Comparison of ENCODE assay signal across 30 mouse cellular contexts in genomic region chr10:108525506-108525905, GRCm38 (mm10).
DNase-seq lines count a peak whose midpoint lies in the region; ATAC-seq and TF ChIP-seq lines count a peak whose summit lies in the region.
"Had no signal": no experiment of that assay in that cellular context is flagged by ENCODE, and none has a peak within 500 bp of the region (broad histone marks: within the 10 kb centered on the region; RNA-seq: fewer than 3 reads in every experiment).

No protein-coding gene starts in this region.

- no peaks in the 10 kb centered on the region; the same call in 1 of the 2 replicates for H3K4me1 ChIP-seq in hindbrain, embryonic 14.5 days (replicated peaks; ENCODE audit: control insufficient read depth, insufficient read depth, low read length)
- H3K4me1 ChIP-seq in hindbrain, postnatal 0 days (ENCODE audit: insufficient read depth, low read length), result no peaks in the 10 kb centered on the region
- H3K4me1 ChIP-seq in midbrain, embryonic 10.5 days, result peaks cover 21% of the 10 kb centered on the region
- H3K4me1 ChIP-seq in midbrain, embryonic 13.5 days (replicated peaks), result peaks cover 15% of the 10 kb centered on the region
- H3K4me1 ChIP-seq in midbrain, embryonic 16.5 days (ENCODE audit: control insufficient read depth, insufficient read depth, low read length), result peaks cover 5% of the 10 kb centered on the region
- no peaks in the 10 kb centered on the region for H3K4me1 ChIP-seq in kidney, embryonic 16.5 days (ENCODE audit: insufficient read depth, low read length)
- H3K4me1 ChIP-seq: kidney, embryonic 15.5 days; stomach, embryonic 15.5 days had no signal

- H3K4me2 ChIP-seq in hindbrain, embryonic 14.5 days (replicated peaks), result no peak overlapping the region
- no peak overlapping the region for H3K4me2 ChIP-seq in hindbrain, postnatal 0 days (ENCODE audit: low read depth, low read length)
- no peak overlapping the region for H3K4me2 ChIP-seq in midbrain, embryonic 13.5 days (replicated peaks)
- H3K4me2 ChIP-seq in midbrain, embryonic 16.5 days (ENCODE audit: low read length), result no peak overlapping the region
- H3K4me2 ChIP-seq in kidney, embryonic 16.5 days (replicated peaks; ENCODE audit: low read depth, low read length), result no peak overlapping the region
- H3K4me2 ChIP-seq: embryonic facial prominence, embryonic 15.5 days; heart, embryonic 11.5 days; kidney, embryonic 15.5 days; limb, embryonic 13.5 days; liver, embryonic 11.5 days; lung, embryonic 15.5 days; midbrain, embryonic 12.5 days; neural tube, embryonic 12.5 days; stomach, embryonic 15.5 days had no signal

- H3K9me3 ChIP-seq in hindbrain, embryonic 14.5 days (ENCODE audit: control insufficient read depth, low read length), result no peaks in the 10 kb centered on the region
- no peaks in the 10 kb centered on the region for H3K9me3 ChIP-seq in hindbrain, postnatal 0 days (ENCODE audit: low read length)
- no peaks in the 10 kb centered on the region for H3K9me3 ChIP-seq in midbrain, embryonic 10.5 days (replicated peaks)
- H3K9me3 ChIP-seq in midbrain, embryonic 13.5 days, result no peaks in the 10 kb centered on the region
- no peaks in the 10 kb centered on the region for H3K9me3 ChIP-seq in midbrain, embryonic 16.5 days (replicated peaks; ENCODE audit: control insufficient read depth, low read length, poor library complexity, severe bottlenecking)
- no peaks in the 10 kb centered on the region for H3K9me3 ChIP-seq in kidney, embryonic 16.5 days (ENCODE audit: low read length)
- H3K9me3 ChIP-seq: embryonic facial prominence, embryonic 10.5 days; embryonic facial prominence, embryonic 15.5 days; kidney, embryonic 15.5 days; limb, embryonic 13.5 days; lung, embryonic 15.5 days; midbrain, embryonic 12.5 days; neural tube, embryonic 12.5 days; stomach, embryonic 15.5 days had no signal

- H3K36me3 ChIP-seq in hindbrain, embryonic 14.5 days (replicated peaks; ENCODE audit: control insufficient read depth, insufficient read depth), result no peaks in the 10 kb centered on the region
- H3K36me3 ChIP-seq in hindbrain, postnatal 0 days (ENCODE audit: insufficient read depth, low read length), result no peaks in the 10 kb centered on the region
- no peaks in the 10 kb centered on the region for H3K36me3 ChIP-seq in midbrain, embryonic 10.5 days
- H3K36me3 ChIP-seq in midbrain, embryonic 13.5 days, result no peaks in the 10 kb centered on the region
- no peaks in the 10 kb centered on the region for H3K36me3 ChIP-seq in midbrain, embryonic 16.5 days (ENCODE audit: control insufficient read depth, insufficient read depth, low read length)
- H3K36me3 ChIP-seq in kidney, embryonic 16.5 days (ENCODE audit: insufficient read depth, low read length), result no peaks in the 10 kb centered on the region
- H3K36me3 ChIP-seq: embryonic facial prominence, embryonic 10.5 days; embryonic facial prominence, embryonic 15.5 days; kidney, embryonic 15.5 days; limb, embryonic 13.5 days; lung, embryonic 15.5 days; midbrain, embryonic 12.5 days; neural tube, embryonic 12.5 days; stomach, embryonic 15.5 days had no signal

- H3K27ac ChIP-seq in hindbrain, embryonic 14.5 days, result peak overlapping the region; percentile 43; the same call in 1 of the 2 replicates
- no peak overlapping the region for H3K27ac ChIP-seq in hindbrain, postnatal 0 days
- peak overlapping the region; percentile 23; the same call in 1 of the 2 replicates for H3K27ac ChIP-seq in midbrain, embryonic 10.5 days (replicated peaks)
- no peak overlapping the region; the same call in 1 of the 2 replicates for H3K27ac ChIP-seq in midbrain, embryonic 13.5 days
- no peak overlapping the region for H3K27ac ChIP-seq in midbrain, embryonic 16.5 days (ENCODE audit: low read length)
- no peak overlapping the region for H3K27ac ChIP-seq in kidney, embryonic 16.5 days (ENCODE audit: low read length)
- H3K27ac ChIP-seq: embryonic facial prominence, embryonic 10.5 days; embryonic facial prominence, embryonic 15.5 days; gastrocnemius, adult 2 months; kidney, embryonic 15.5 days; limb, embryonic 13.5 days; lung, embryonic 15.5 days; neural tube, embryonic 12.5 days; stomach, embryonic 15.5 days had no signal

- no peaks in the 10 kb centered on the region for H3K27me3 ChIP-seq in hindbrain, embryonic 14.5 days (ENCODE audit: control insufficient read depth, insufficient read depth, low read length)
- H3K27me3 ChIP-seq in hindbrain, postnatal 0 days (ENCODE audit: insufficient read depth, low read length), result no peaks in the 10 kb centered on the region
- H3K27me3 ChIP-seq in midbrain, embryonic 10.5 days (ENCODE audit: low read depth, poor library complexity, severe bottlenecking), result peaks cover 31% of the 10 kb centered on the region
- H3K27me3 ChIP-seq in midbrain, embryonic 13.5 days, result no peaks in the 10 kb centered on the region
- H3K27me3 ChIP-seq in midbrain, embryonic 16.5 days (ENCODE audit: control insufficient read depth, insufficient read depth, low read depth, low read length), result no peaks in the 10 kb centered on the region
- no peaks in the 10 kb centered on the region for H3K27me3 ChIP-seq in kidney, embryonic 16.5 days (ENCODE audit: insufficient read depth, low read length)
- H3K27me3 ChIP-seq: embryonic facial prominence, embryonic 15.5 days; kidney, embryonic 15.5 days; limb, embryonic 13.5 days; lung, embryonic 15.5 days; midbrain, embryonic 12.5 days; neural tube, embryonic 12.5 days; stomach, embryonic 15.5 days had no signal

- no peak overlapping the region for H3K4me3 ChIP-seq in hindbrain, embryonic 14.5 days (replicated peaks; ENCODE audit: low read length)
- no peak overlapping the region for H3K4me3 ChIP-seq in hindbrain, postnatal 0 days (ENCODE audit: low read length)
- H3K4me3 ChIP-seq in midbrain, embryonic 10.5 days, result no peak overlapping the region
- H3K4me3 ChIP-seq in midbrain, embryonic 13.5 days (replicated peaks), result no peak overlapping the region
- no peak overlapping the region for H3K4me3 ChIP-seq in midbrain, embryonic 16.5 days (ENCODE audit: low read depth, low read length)
- no peak overlapping the region for H3K4me3 ChIP-seq in kidney, embryonic 16.5 days (ENCODE audit: low read length)
- H3K4me3 ChIP-seq: embryonic facial prominence, embryonic 10.5 days; embryonic facial prominence, embryonic 15.5 days; gastrocnemius, adult 2 months; kidney, embryonic 15.5 days; left cerebral cortex, adult 2 months; limb, embryonic 13.5 days; lung, embryonic 15.5 days; midbrain, embryonic 12.5 days; myocyte; neural tube, embryonic 12.5 days; stomach, embryonic 15.5 days had no signal

- no peak overlapping the region for H3K9ac ChIP-seq in hindbrain, embryonic 14.5 days
- no peak overlapping the region for H3K9ac ChIP-seq in hindbrain, postnatal 0 days (replicated peaks; ENCODE audit: low read length)
- no peak overlapping the region for H3K9ac ChIP-seq in midbrain, embryonic 13.5 days (replicated peaks)
- H3K9ac ChIP-seq in midbrain, embryonic 16.5 days (ENCODE audit: low read depth, low read length), result no peak overlapping the region
- no peak overlapping the region for H3K9ac ChIP-seq in kidney, embryonic 16.5 days (replicated peaks; ENCODE audit: low read length)
- H3K9ac ChIP-seq: embryonic facial prominence, embryonic 15.5 days; kidney, embryonic 15.5 days; limb, embryonic 13.5 days; lung, embryonic 15.5 days; midbrain, embryonic 12.5 days; neural tube, embryonic 12.5 days; stomach, embryonic 15.5 days had no signal

- DNase-seq in hindbrain, embryonic 14.5 days (ENCODE audit: low spot score), result no peak
- no peak for DNase-seq in hindbrain, postnatal 0 days (ENCODE audit: low spot score)
- no peak for DNase-seq in midbrain, embryonic 10.5 days (ENCODE audit: low spot score)
- DNase-seq in kidney, adult 8-10 months, result no peak
- DNase-seq: adrenal gland, postnatal 25 days; cerebellum, adult 8-10 months; cerebellum, postnatal 25 days; gastrocnemius, adult 2 months; gastrocnemius, postnatal 36 days; heart, adult 18-20 months; heart, postnatal 36 days; kidney, adult 11 months; kidney, postnatal 4 days had no signal

- no peak for ATAC-seq in hindbrain, embryonic 14.5 days (ENCODE audit: low FRiP score)
- ATAC-seq in hindbrain, postnatal 0 days, result no peak
- no peak for ATAC-seq in midbrain, embryonic 13.5 days
- ATAC-seq in midbrain, embryonic 16.5 days, result peak; percentile 26; the same call in 1 of the 2 replicates
- no peak for ATAC-seq in kidney, embryonic 16.5 days (ENCODE audit: low FRiP score, low TSS enrichment)
- ATAC-seq: CD4-positive, CD25-positive, alpha-beta regulatory T cell, adult 4 months; inflammation-experienced regulatory T-cells, adult 6 months had no signal

- 77% methylated on average over 11 of the region's 11 CpGs for WGBS in hindbrain, embryonic 14.5 days
- WGBS in hindbrain, postnatal 0 days, result 75% methylated on average over 11 of the region's 11 CpGs
- WGBS in midbrain, embryonic 10.5 days, result 93% methylated on average over 11 of the region's 11 CpGs
- 81% methylated on average over 11 of the region's 11 CpGs for WGBS in midbrain, embryonic 13.5 days
- WGBS in midbrain, embryonic 16.5 days, result 73% methylated on average over 11 of the region's 11 CpGs
- 90% methylated on average over 11 of the region's 11 CpGs for WGBS in kidney, embryonic 16.5 days

- no peak for TF ChIP-seq CTCF in hindbrain, postnatal 0 days (IDR thresholded peaks at IDR 0.05; ENCODE audit: low read depth)

Comparison
In these comparisons a context has a peak if more than half of its experiments do, and no peak if none do; other contexts are left out.
1. H3K27ac ChIP-seq: peak in hindbrain, embryonic 14.5 days (single experiment) and midbrain, embryonic 10.5 days (single experiment); none in hindbrain, postnatal 0 days (single experiment), midbrain, embryonic 13.5 days (single experiment), midbrain, embryonic 16.5 days (single experiment) and kidney, embryonic 16.5 days (single experiment).